Mouse (Mus musculus): ENCODE data around the gene Twistnb. TPM values are rescaled to one million over a fixed set of nuclear protein-coding genes. Genes with fewer than 3 reads are reported as not detected.

Twistnb gene
- total and polyA plus RNA-seq, 3 experiments = 19.2 to 51.2 (median 34.4) TPM

- Histone ChIP-seq H3K9me3 (replicated peaks; ENCODE audit: low read length) (no peaks in the 10 kb centered on the region), H3K9ac (ENCODE audit: insufficient read depth, low read depth) (no peak overlapping the region), H3K4me3 (replicated peaks in 1 of 3; ENCODE audit: low read depth in 2 of 3, low read length in 2 of 3, poor library complexity in 1 of 3) (no peak overlapping the region), H3K27ac (ENCODE audit: insufficient read depth, low read depth) (no peak overlapping the region), H3K4me2 (ENCODE audit: insufficient read depth, low read depth, poor library complexity, severe bottlenecking) (no peak overlapping the region), H3K27me3 (replicated peaks) (peaks cover 6% of the 10 kb centered on the region), H3K4me1 (ENCODE audit: control insufficient read depth in 1 of 2, insufficient read depth in 2 of 2) (peaks cover 0 to 11% of the 10 kb centered on the region in 2 experiments; a peak in 1 of 4 replicates), H3K36me3 (replicated peaks in 1 of 2; ENCODE audit: control insufficient read depth in 1 of 2, insufficient read depth in 1 of 2, low read length in 1 of 2) (no peaks in the 10 kb centered on the region), H3K79me2 (replicated peaks; ENCODE audit: control insufficient read depth, extremely low read depth, insufficient read depth, poor library complexity, severe bottlenecking) (peaks cover 17% of the 10 kb centered on the region)
- in situ Hi-C loops (cut with MboI; ENCODE audit: low pct_ligation_motif_present, low pct_unique_long_range_greater_than_20kb, low sequenced_read_pairs) = no loop called here
- TF ChIP-seq ZC3H11A (IDR thresholded peaks at IDR 0.05; ENCODE audit: low read depth, low read length) (no peak), ETS1 (conservative IDR thresholded peaks at IDR 0.05; ENCODE audit: low read depth, low read length) (no peak), TBP (conservative IDR thresholded peaks at IDR 0.05; ENCODE audit: low read depth, low read length) (no peak), POLR2AphosphoS2 (IDR thresholded peaks at IDR 0.05; ENCODE audit: low read depth, low read length) (no peak), POLR2A (IDR thresholded peaks at IDR 0.05; ENCODE audit: low read depth, low read length) (no peak), RCOR1 (conservative IDR thresholded peaks at IDR 0.05; ENCODE audit: low read depth, low read length) (no peak), HCFC1 (IDR thresholded peaks at IDR 0.05; ENCODE audit: low read depth, low read length) (no peak), MAX (IDR thresholded peaks at IDR 0.05; ENCODE audit: low read length) (no peak), MAFK (IDR thresholded peaks at IDR 0.05; ENCODE audit: insufficient replicate concordance, low read length) (no peak), NRF1 (IDR thresholded peaks at IDR 0.05; ENCODE audit: low read depth, low read length) (no peak), JUND (conservative IDR thresholded peaks at IDR 0.05; ENCODE audit: low read depth, low read length) (no peak), MAZ (IDR thresholded peaks at IDR 0.05; ENCODE audit: low read depth, low read length) (no peak), MYC (IDR thresholded peaks at IDR 0.05; ENCODE audit: low read depth, low read length) (no peak), MEF2A (IDR thresholded peaks at IDR 0.05; ENCODE audit: borderline replicate concordance, low read depth, low read length) (no peak), ZNF384 (IDR thresholded peaks at IDR 0.05; ENCODE audit: low read depth, low read length) (no peak), USF2 (conservative IDR thresholded peaks at IDR 0.05; ENCODE audit: low read depth, low read length) (no peak)
- DNase-seq (ENCODE audit: extremely low read depth) = no peak
- dilution Hi-C loops (cut with MboI; ENCODE audit: extremely low pct_ligation_motif_present, extremely low pct_unique_long_range_greater_than_20kb, low sequenced_read_pairs) = no loop called here
Observed at GRCm38 (mm10) chr12:33427726-33428125, 1.7 kb upstream of the Twistnb start.

GRCm38 (mm10) chr12:33433812-33434211, 4.4 kb downstream of the Twistnb start:
- dilution Hi-C loops (cut with MboI; ENCODE audit: extremely low pct_ligation_motif_present, extremely low pct_unique_long_range_greater_than_20kb, low sequenced_read_pairs) = no loop called here

More at GRCm38 (mm10) chr12:33433812-33434211, 4.4 kb downstream of the Twistnb start:
- in situ Hi-C loops (cut with MboI; ENCODE audit: low pct_ligation_motif_present, low pct_unique_long_range_greater_than_20kb, low sequenced_read_pairs) = no loop called here
- Histone ChIP-seq H3K27ac (ENCODE audit: insufficient read depth, low read depth) (no peak overlapping the region), H3K36me3 (replicated peaks in 1 of 2; ENCODE audit: control insufficient read depth in 1 of 2, insufficient read depth in 1 of 2, low read length in 1 of 2) (peaks cover 19 to 32% of the 10 kb centered on the region in 2 experiments), H3K4me1 (ENCODE audit: control insufficient read depth in 1 of 2, insufficient read depth in 2 of 2) (peaks cover 4 to 25% of the 10 kb centered on the region in 2 experiments), H3K27me3 (replicated peaks) (no peaks in the 10 kb centered on the region), H3K79me2 (replicated peaks; ENCODE audit: control insufficient read depth, extremely low read depth, insufficient read depth, poor library complexity, severe bottlenecking) (peaks cover 43% of the 10 kb centered on the region), H3K9me3 (replicated peaks; ENCODE audit: low read length) (no peaks in the 10 kb centered on the region), H3K4me3 (replicated peaks in 1 of 3; ENCODE audit: low read depth in 2 of 3, low read length in 2 of 3, poor library complexity in 1 of 3) (peak overlapping the region in 1 of 3 experiments; percentile 8), H3K9ac (ENCODE audit: insufficient read depth, low read depth) (no peak overlapping the region), H3K4me2 (ENCODE audit: insufficient read depth, low read depth, poor library complexity, severe bottlenecking) (peak overlapping the region; percentile 15; the same call in 1 of the 2 replicates)
- TF ChIP-seq SIN3A (IDR thresholded peaks at IDR 0.05; ENCODE audit: low read length) = no peak
- peak; percentile 62 for TF ChIP-seq USF1 (IDR thresholded peaks at IDR 0.05; ENCODE audit: low read depth, low read length)
- TF ChIP-seq USF2 (conservative IDR thresholded peaks at IDR 0.05; ENCODE audit: low read depth, low read length) = peak; percentile 72
- DNase-seq (ENCODE audit: extremely low read depth) = peak; percentile 45
